Mouse (Mus musculus): ENCODE measurements at regions not wholly inside any gene's neighbourhood (a gene's known extent, or its start where the extent isn't known, plus 50 kb on each side); places are given as distances from the start of the nearest gene placed in this dataset.

GRCm38 (mm10) chr16:49646479-49646878 is 52.6 kb upstream of the Ift57 start:
- H3K27ac ChIP-seq (ENCODE audit: low read depth, low read length): no peak overlapping the region
- no peaks in the 10 kb centered on the region for H3K9me3 ChIP-seq (ENCODE audit: control insufficient read depth, low read length)
- H3K4me2 ChIP-seq: no peak overlapping the region
- no peaks in the 10 kb centered on the region for H3K27me3 ChIP-seq (ENCODE audit: control insufficient read depth, insufficient read depth, low read length)
- no peaks in the 10 kb centered on the region for H3K4me1 ChIP-seq (ENCODE audit: control insufficient read depth, insufficient read depth, low read length)
- no peak for ATAC-seq (ENCODE audit: low FRiP score)
- H3K36me3 ChIP-seq (ENCODE audit: control insufficient read depth, insufficient read depth, low read length): no peaks in the 10 kb centered on the region
- no peak for DNase-seq (ENCODE audit: low spot score, missing footprints)
- H3K4me3 ChIP-seq (ENCODE audit: low read depth, low read length): no peak overlapping the region
- no peak overlapping the region for H3K9ac ChIP-seq (ENCODE audit: low read length)

Measured in midbrain, embryonic 11.5 days (tissue).